ENCODE assay signal across 19 mouse cellular contexts in genomic region chr4:46406966-46407703, GRCm38 (mm10). TPM values are rescaled to one million over a fixed set of nuclear protein-coding genes. Genes with fewer than 3 reads are reported as not detected.
DNase-seq lines count a peak whose midpoint lies in the region; ATAC-seq lines count a peak whose summit lies in the region.
"Had no signal": no experiment of that assay in that cellular context is flagged by ENCODE, and none has a peak within 500 bp of the region (broad histone marks: within the 10 kb centered on the region; RNA-seq: fewer than 3 reads in every experiment).

No protein-coding gene starts in this region.

- peak; percentile 74; the same call in 1 of the 2 replicates for ATAC-seq in kidney, embryonic 15.5 days (replicated peaks; ENCODE audit: low FRiP score)
- no peak for ATAC-seq in kidney, embryonic 14.5 days (ENCODE audit: low FRiP score, low TSS enrichment)
- peak; percentile 76 for ATAC-seq in liver, embryonic 11.5 days (replicated peaks; ENCODE audit: low FRiP score)
- ATAC-seq: activated CD4-positive, CD25-positive, alpha-beta regulatory T cell, adult 4 months; lung, postnatal 0 days; midbrain, embryonic 15.5 days had no signal

- no peak overlapping the region for H3K4me3 ChIP-seq in kidney, embryonic 15.5 days (replicated peaks)
- H3K4me3 ChIP-seq in kidney, embryonic 14.5 days (ENCODE audit: low read length) = no peak overlapping the region
- H3K4me3 ChIP-seq in liver, embryonic 11.5 days (ENCODE audit: low read depth, low read length) = no peak overlapping the region
- H3K4me3 ChIP-seq: heart, embryonic 13.5 days; hindbrain, embryonic 12.5 days; midbrain, embryonic 15.5 days; neural tube, embryonic 12.5 days had no signal

- WGBS in kidney, embryonic 15.5 days = 91% methylated on average over 8 of the region's 8 CpGs
- WGBS in kidney, embryonic 14.5 days = 91% methylated on average over 8 of the region's 8 CpGs
- WGBS in liver, embryonic 11.5 days = 69% methylated on average over 8 of the region's 8 CpGs

- no peak overlapping the region for H3K9ac ChIP-seq in kidney, embryonic 15.5 days
- H3K9ac ChIP-seq in kidney, embryonic 14.5 days (ENCODE audit: low read depth, low read length) = no peak overlapping the region
- peak overlapping the region; percentile 64 for H3K9ac ChIP-seq in liver, embryonic 11.5 days (ENCODE audit: low read depth, low read length)
- H3K9ac ChIP-seq: heart, embryonic 13.5 days; hindbrain, embryonic 12.5 days; midbrain, embryonic 15.5 days; neural tube, embryonic 12.5 days had no signal

- no peak overlapping the region for H3K27ac ChIP-seq in kidney, embryonic 15.5 days
- H3K27ac ChIP-seq in kidney, embryonic 14.5 days (ENCODE audit: low read depth, low read length) = no peak overlapping the region
- H3K27ac ChIP-seq in liver, embryonic 11.5 days (ENCODE audit: low read depth, low read length) = peak overlapping the region; percentile 99
- H3K27ac ChIP-seq: heart, embryonic 13.5 days; hindbrain, embryonic 12.5 days; midbrain, embryonic 15.5 days; neural tube, embryonic 12.5 days had no signal

- H3K27me3 ChIP-seq in kidney, embryonic 15.5 days = 0 out of 2 replicates have a peak, but pooled peaks cover 2% of the 10 kb centered on the region
- no peaks in the 10 kb centered on the region for H3K27me3 ChIP-seq in kidney, embryonic 14.5 days (ENCODE audit: control insufficient read depth, insufficient read depth, low read length)
- H3K27me3 ChIP-seq in liver, embryonic 11.5 days (replicated peaks; ENCODE audit: control insufficient read depth, insufficient read depth, low read length) = no peaks in the 10 kb centered on the region
- H3K27me3 ChIP-seq: heart, embryonic 13.5 days; hindbrain, embryonic 12.5 days; midbrain, embryonic 15.5 days; neural tube, embryonic 12.5 days had no signal

- no peaks in the 10 kb centered on the region for H3K4me1 ChIP-seq in kidney, embryonic 15.5 days
- no peaks in the 10 kb centered on the region for H3K4me1 ChIP-seq in kidney, embryonic 14.5 days (ENCODE audit: control insufficient read depth, insufficient read depth, low read length)
- H3K4me1 ChIP-seq in liver, embryonic 11.5 days (replicated peaks; ENCODE audit: control insufficient read depth, insufficient read depth, low read length) = peaks cover 61% of the 10 kb centered on the region
- H3K4me1 ChIP-seq: hindbrain, embryonic 12.5 days; midbrain, embryonic 15.5 days; neural tube, embryonic 12.5 days had no signal

- no peaks in the 10 kb centered on the region for H3K9me3 ChIP-seq in kidney, embryonic 15.5 days (replicated peaks)
- no peaks in the 10 kb centered on the region for H3K9me3 ChIP-seq in kidney, embryonic 14.5 days (ENCODE audit: control insufficient read depth, low read length)
- H3K9me3 ChIP-seq in liver, embryonic 11.5 days (ENCODE audit: control insufficient read depth, low read length) = no peaks in the 10 kb centered on the region
- H3K9me3 ChIP-seq: heart, embryonic 13.5 days; hindbrain, embryonic 12.5 days; midbrain, embryonic 15.5 days; neural tube, embryonic 12.5 days had no signal

- H3K4me2 ChIP-seq in kidney, embryonic 15.5 days = no peak overlapping the region
- no peak overlapping the region for H3K4me2 ChIP-seq in kidney, embryonic 14.5 days (replicated peaks; ENCODE audit: low read depth, low read length)
- H3K4me2 ChIP-seq in liver, embryonic 11.5 days = peak overlapping the region; percentile 43
- H3K4me2 ChIP-seq: heart, embryonic 13.5 days; hindbrain, embryonic 12.5 days; midbrain, embryonic 15.5 days; neural tube, embryonic 12.5 days had no signal

- intact Hi-C loops in gastrocnemius, postnatal 14 days (cut with DNase I; ENCODE audit: low total_unique reads) = no loop called here

- no peaks in the 10 kb centered on the region for H3K36me3 ChIP-seq in kidney, embryonic 15.5 days
- H3K36me3 ChIP-seq in kidney, embryonic 14.5 days (ENCODE audit: control insufficient read depth, insufficient read depth, low read length) = no peaks in the 10 kb centered on the region
- H3K36me3 ChIP-seq in liver, embryonic 11.5 days (ENCODE audit: control insufficient read depth, insufficient read depth, low read length) = no peaks in the 10 kb centered on the region
- H3K36me3 ChIP-seq: heart, embryonic 13.5 days; hindbrain, embryonic 12.5 days; midbrain, embryonic 15.5 days; neural tube, embryonic 12.5 days had no signal

- DNase-seq in c-Kit-positive CD71-positive TER-119-positive erythroid progenitor cells, embryonic 14.5 days (ENCODE audit: low spot score) = peak; percentile 93
- DNase-seq in liver, embryonic 11.5 days (ENCODE audit: low spot score) = no peak
- DNase-seq in spleen, postnatal 14 days (ENCODE audit: low spot score in 2 of 2) = peak; percentile 13 to 34
- no peak for DNase-seq in frontal cortex, postnatal 25 days (ENCODE audit: low spot score in 2 of 2)
- no peak for DNase-seq in ovary, adult 18-20 months (ENCODE audit: low spot score)
- DNase-seq in gastrocnemius, postnatal 14 days = no peak
- DNase-seq: cerebellum, postnatal 36 days; kidney, adult 2 months; retina, postnatal 1 day had no signal

RNA-seq across cellular contexts. Expression of gene Hemgn, which starts 6.2 kb away (rescaled TPM):
- 3.3 and 7.1 TPM in 2 replicates for polyA plus RNA-seq in kidney, embryonic 15.5 days (2015; fragmentation: Nextera tagmentation; extraction: Ambion mirVana)
- 0.57 and 0.73 TPM in 2 replicates for polyA plus RNA-seq in kidney, embryonic 14.5 days (2014; fragmentation: Nextera tagmentation; extraction: Ambion mirVana)
- polyA plus RNA-seq in liver, embryonic 11.5 days (2014; fragmentation: Nextera tagmentation; extraction: Ambion mirVana) = 206 and 233 TPM in 2 replicates
- total RNA-seq in gastrocnemius, postnatal 14 days (2021) = not detected
- total RNA-seq: layer of hippocampus, adult 18-20 months; left cerebral cortex, postnatal 25 days had no signal

RNA-seq across cellular contexts. Expression of gene Trmo, which starts 17.9 kb away (rescaled TPM):
- polyA plus RNA-seq in kidney, embryonic 15.5 days (2015; fragmentation: Nextera tagmentation; extraction: Ambion mirVana) = 9.7 and 11.1 TPM in 2 replicates
- polyA plus RNA-seq in kidney, embryonic 14.5 days (2014; fragmentation: Nextera tagmentation; extraction: Ambion mirVana) = 10.8 and 13.2 TPM in 2 replicates
- 14.1 and 14.7 TPM in 2 replicates for polyA plus RNA-seq in liver, embryonic 11.5 days (2014; fragmentation: Nextera tagmentation; extraction: Ambion mirVana)
- 1 to 10 TPM; 3.0 to 3.1 TPM for total RNA-seq in gastrocnemius, postnatal 14 days (2021)

RNA-seq across cellular contexts. Expression of gene Anp32b, which starts 43.6 kb away (rescaled TPM):
- polyA plus RNA-seq in kidney, embryonic 15.5 days (2015; fragmentation: Nextera tagmentation; extraction: Ambion mirVana) = 339 and 351 TPM in 2 replicates
- polyA plus RNA-seq in kidney, embryonic 14.5 days (2014; fragmentation: Nextera tagmentation; extraction: Ambion mirVana) = 378 and 408 TPM in 2 replicates
- 586 and 618 TPM in 2 replicates for polyA plus RNA-seq in liver, embryonic 11.5 days (2014; fragmentation: Nextera tagmentation; extraction: Ambion mirVana)
- 10 to 100 TPM; 69.9 to 78.8 TPM for total RNA-seq in gastrocnemius, postnatal 14 days (2021)

Comparison
In these comparisons a context has a peak if more than half of its experiments do, and no peak if none do; other contexts are left out.
1. DNase-seq: peak in c-Kit-positive CD71-positive TER-119-positive erythroid progenitor cells, embryonic 14.5 days (single experiment) and spleen, postnatal 14 days (2 of 2); none in liver, embryonic 11.5 days (single experiment), frontal cortex, postnatal 25 days (0 of 2), ovary, adult 18-20 months (single experiment) and gastrocnemius, postnatal 14 days (single experiment).
2. RNA of gene Hemgn, which starts 6.2 kb away (polyA plus RNA-seq): 206 to 233 TPM in liver, embryonic 11.5 days; 3.3 to 7.1 TPM in kidney, embryonic 15.5 days and 0.57 to 0.73 TPM in kidney, embryonic 14.5 days; every median in the first group is over 10 times any median in the second.